Mouse (Mus musculus): Measurements from ENCODE around the gene Fbln2.

Fbln2 gene

GRCm38 (mm10) chr6:91192421-91192820 lies 19.8 kb upstream of the Fbln2 start:
- in situ Hi-C loops (cut with MboI, MseI), result no loop called here

GRCm38 (mm10) chr6:91192851-91193545 lies 19.3 kb upstream of the Fbln2 start:
- in situ Hi-C loops (cut with MboI, MseI), result no loop called here

GRCm38 (mm10) chr6:91198456-91198855 lies 13.8 kb upstream of the Fbln2 start:
- in situ Hi-C loops (cut with MboI, MseI), result no loop called here

GRCm38 (mm10) chr6:91200429-91201188 lies 11.6 kb upstream of the Fbln2 start:
- in situ Hi-C loops (cut with MboI, MseI), result no loop called here

GRCm38 (mm10) chr6:91201881-91202341 lies 10.3 kb upstream of the Fbln2 start:
- in situ Hi-C loops (cut with MboI, MseI), result no loop called here

GRCm38 (mm10) chr6:91202571-91202970 lies 9.7 kb upstream of the Fbln2 start:
- in situ Hi-C loops (cut with MboI, MseI), result no loop called here

- in situ Hi-C loops (cut with MboI, MseI), result no loop called here
Measured at GRCm38 (mm10) chr6:91205346-91205745, 6.9 kb upstream of the Fbln2 start.

GRCm38 (mm10) chr6:91205791-91206190 lies 6.5 kb upstream of the Fbln2 start:
- in situ Hi-C loops (cut with MboI, MseI), result no loop called here

- in situ Hi-C loops (cut with MboI, MseI), result no loop called here
Measured at GRCm38 (mm10) chr6:91207491-91207890, 4.8 kb upstream of the Fbln2 start.

GRCm38 (mm10) chr6:91209780-91210179 lies 2.5 kb upstream of the Fbln2 start:
- in situ Hi-C loops (cut with MboI, MseI), result no loop called here

- in situ Hi-C loops (cut with MboI, MseI), result no loop called here
Measured at GRCm38 (mm10) chr6:91210852-91211251, 1.4 kb upstream of the Fbln2 start.

- in situ Hi-C loops (cut with MboI, MseI), result no loop called here
Measured at GRCm38 (mm10) chr6:91212571-91212970, 316 bp downstream of the Fbln2 start.

- in situ Hi-C loops (cut with MboI, MseI), result no loop called here
Measured at GRCm38 (mm10) chr6:91213287-91214218, 1.3 kb downstream of the Fbln2 start.

- in situ Hi-C loops (cut with MboI, MseI), result no loop called here
Measured at GRCm38 (mm10) chr6:91215454-91215853, 3.2 kb downstream of the Fbln2 start.

GRCm38 (mm10) chr6:91218445-91218844 lies 6.2 kb downstream of the Fbln2 start:
- in situ Hi-C loops (cut with MboI, MseI), result no loop called here

GRCm38 (mm10) chr6:91218871-91219270 lies 6.6 kb downstream of the Fbln2 start:
- in situ Hi-C loops (cut with MboI, MseI), result no loop called here

GRCm38 (mm10) chr6:91220062-91220461 lies 7.8 kb downstream of the Fbln2 start:
- in situ Hi-C loops (cut with MboI, MseI), result no loop called here

GRCm38 (mm10) chr6:91221094-91221493 lies 8.8 kb downstream of the Fbln2 start:
- in situ Hi-C loops (cut with MboI, MseI), result no loop called here

- in situ Hi-C loops (cut with MboI, MseI), result no loop called here
Measured at GRCm38 (mm10) chr6:91222694-91223346, 10.6 kb downstream of the Fbln2 start.

GRCm38 (mm10) chr6:91224939-91225338 lies 12.7 kb downstream of the Fbln2 start:
- in situ Hi-C loops (cut with MboI, MseI), result no loop called here

- in situ Hi-C loops (cut with MboI, MseI), result no loop called here
Measured at GRCm38 (mm10) chr6:91225346-91225745, 13.1 kb downstream of the Fbln2 start.

Measured in T-helper 17 cell (primary cell).